Mouse (Mus musculus) CH12.LX (cell line): Measurements from ENCODE around the gene Fads3. TPM values are rescaled to one million over a fixed set of nuclear protein-coding genes. Genes with fewer than 3 reads are reported as not detected.

Source experiments
- DNase-seq: peaks from one replicate; pipeline ENCODE4 v3.0.0-alpha.2; 2013; ENCODE audit errors: extremely low read depth
- H3K27ac ChIP-seq: 2 replicates; pipeline ENCODE4 v1.5.1; 2012; ENCODE audit warnings: low read depth, mild to moderate bottlenecking, control low read depth, moderate library complexity; ENCODE audit not compliant: insufficient read depth
- H3K27me3 ChIP-seq: replicated peaks from 2 replicates; pipeline ENCODE3; 2012; ENCODE audit warnings: inconsistent platforms
- H3K36me3 ChIP-seq, 2 experiments: replicated peaks in 1 of 2; 2 replicates each; pipeline versions ENCODE3 to v1.6.1; 2012; ENCODE audit warnings: inconsistent platforms in 1 of 2, low read length in 1 of 2, mild to moderate bottlenecking in 1 of 2, mixed read lengths in 1 of 2, moderate library complexity in 1 of 2; ENCODE audit not compliant: control insufficient read depth in 1 of 2, insufficient read depth in 1 of 2
- H3K4me1 ChIP-seq, 2 experiments: 2 replicates each; pipeline ENCODE4 v1.6.1; 2012; ENCODE audit warnings: inconsistent platforms in 1 of 2, moderate library complexity in 1 of 2; ENCODE audit not compliant: insufficient read depth in 2 of 2, control insufficient read depth in 1 of 2
- H3K4me2 ChIP-seq: 2 replicates; pipeline ENCODE4 v1.6.1; 2012; ENCODE audit warnings: low read depth, mild to moderate bottlenecking, control low read depth; ENCODE audit not compliant: poor library complexity, insufficient read depth, severe bottlenecking
- H3K4me3 ChIP-seq, 3 experiments: fragments of 150-350 bp in 1 of 3; sonication (generic) in 1 of 3; replicated peaks in 1 of 3; 2 replicates each; pipeline versions ENCODE3 to v1.5.1; 2011 to 2012; ENCODE audit warnings: low read depth in 2 of 3, low read length in 2 of 3, mild to moderate bottlenecking in 2 of 3, moderate library complexity in 2 of 3, control low read depth in 1 of 3, improper control_type of control experiment in 1 of 3, inconsistent platforms in 1 of 3, mixed read lengths in 1 of 3; ENCODE audit not compliant: poor library complexity in 1 of 3
- H3K79me2 ChIP-seq: replicated peaks from 2 replicates; pipeline ENCODE4 v1.6.1; 2012; ENCODE audit warnings: mild to moderate bottlenecking, moderate library complexity; ENCODE audit not compliant: control insufficient read depth, poor library complexity, insufficient read depth, severe bottlenecking; ENCODE audit errors: extremely low read depth
- H3K9ac ChIP-seq: 2 replicates; pipeline ENCODE4 v1.6.1; 2012; ENCODE audit warnings: low read depth, mild to moderate bottlenecking, control low read depth, moderate library complexity; ENCODE audit not compliant: insufficient read depth
- H3K9me3 ChIP-seq: replicated peaks from 2 replicates; pipeline ENCODE3; 2012; ENCODE audit warnings: low read length, inconsistent platforms, mixed read lengths
- EP300 ChIP-seq: IDR thresholded peaks from 2 replicates; pipeline ENCODE4 v1.6.1; 2011; ENCODE audit warnings: low read length, improper control_type of control experiment
- ETS1 ChIP-seq: conservative IDR thresholded peaks from 2 replicates; pipeline ENCODE4 v1.6.1; 2012; ENCODE audit warnings: low read depth, mild to moderate bottlenecking, inconsistent platforms, low read length, improper control_type of control experiment, moderate library complexity
- IRF4 ChIP-seq: IDR thresholded peaks from 2 replicates; pipeline ENCODE4 v1.6.1; 2014; ENCODE audit warnings: low read depth, mild to moderate bottlenecking, inconsistent platforms, low read length, improper control_type of control experiment
- JUN ChIP-seq: IDR thresholded peaks from 2 replicates; pipeline ENCODE4 v1.6.1; 2011; ENCODE audit warnings: low read depth, mild to moderate bottlenecking, low read length, improper control_type of control experiment, moderate library complexity; ENCODE audit not compliant: insufficient read depth
- KAT2A ChIP-seq: IDR thresholded peaks from 2 replicates; pipeline ENCODE4 v1.6.1; 2012; ENCODE audit warnings: low read length, improper control_type of control experiment, inconsistent platforms; ENCODE audit not compliant: insufficient replicate concordance
- MAX ChIP-seq: IDR thresholded peaks from 2 replicates; pipeline ENCODE4 v1.6.1; 2011; ENCODE audit warnings: low read length, improper control_type of control experiment
- MAZ ChIP-seq: IDR thresholded peaks from 2 replicates; pipeline ENCODE4 v1.6.1; 2012; ENCODE audit warnings: low read depth, mild to moderate bottlenecking, inconsistent platforms, low read length, improper control_type of control experiment, moderate library complexity
- MYC ChIP-seq: IDR thresholded peaks from 2 replicates; pipeline ENCODE4 v1.6.1; 2011; ENCODE audit warnings: low read depth, mild to moderate bottlenecking, improper control_type of control experiment, low read length
- NELFE ChIP-seq: IDR thresholded peaks from 2 replicates; pipeline ENCODE4 v1.6.1; 2011; ENCODE audit warnings: low read depth, low read length, improper control_type of control experiment
- NRF1 ChIP-seq: IDR thresholded peaks from 2 replicates; pipeline ENCODE4 v1.6.1; 2014; ENCODE audit warnings: low read depth, mild to moderate bottlenecking, inconsistent platforms, low read length, improper control_type of control experiment, moderate library complexity
- POLR2A ChIP-seq: IDR thresholded peaks from 2 replicates; pipeline ENCODE4 v1.6.1; 2011; ENCODE audit warnings: low read depth, mild to moderate bottlenecking, improper control_type of control experiment, low read length
- RAD21 ChIP-seq: IDR thresholded peaks from 2 replicates; pipeline ENCODE4 v1.6.1; 2011; ENCODE audit warnings: low read depth, mild to moderate bottlenecking, low read length, improper control_type of control experiment, moderate library complexity
- SIN3A ChIP-seq: IDR thresholded peaks from 2 replicates; pipeline ENCODE4 v1.6.1; 2012; ENCODE audit warnings: low read length, improper control_type of control experiment, inconsistent platforms
- SMC3 ChIP-seq: IDR thresholded peaks from 2 replicates; pipeline ENCODE4 v1.6.1; 2011; ENCODE audit warnings: low read depth, low read length, improper control_type of control experiment
- TBP ChIP-seq: conservative IDR thresholded peaks from 2 replicates; pipeline ENCODE4 v1.6.1; 2011; ENCODE audit warnings: low read depth, low read length, improper control_type of control experiment
- TCF12 ChIP-seq: IDR thresholded peaks from 2 replicates; pipeline ENCODE4 v1.6.1; 2014; ENCODE audit warnings: low read depth, mild to moderate bottlenecking, inconsistent platforms, low read length, improper control_type of control experiment
- USF1 ChIP-seq: IDR thresholded peaks from 2 replicates; pipeline ENCODE4 v1.6.1; 2014; ENCODE audit warnings: low read depth, mild to moderate bottlenecking, inconsistent platforms, low read length, improper control_type of control experiment
- ZKSCAN1 ChIP-seq: IDR thresholded peaks from 2 replicates; pipeline ENCODE4 v1.6.1; 2012; ENCODE audit warnings: low read depth, inconsistent platforms, low read length, improper control_type of control experiment, borderline replicate concordance
- ZMIZ1 ChIP-seq: IDR thresholded peaks from 2 replicates; pipeline ENCODE4 v1.6.1; 2012; ENCODE audit warnings: low read depth, mild to moderate bottlenecking, inconsistent platforms, low read length, improper control_type of control experiment
- dilution Hi-C: fragments of 300-500 bp; cut with MboI; formaldehyde crosslinking; loops from 2 replicates; pipeline ENCODE4 v1.14.3; 2020; ENCODE audit warnings: low sequenced_read_pairs; ENCODE audit not compliant: extremely low pct_unique_long_range_greater_than_20kb, extremely low pct_ligation_motif_present
- in situ Hi-C: fragments of 300-500 bp; cut with MboI; formaldehyde crosslinking; loops from 3 replicates; pipeline ENCODE4 v1.14.3; 2019; ENCODE audit warnings: low sequenced_read_pairs, low pct_ligation_motif_present, low pct_unique_long_range_greater_than_20kb, mixed read lengths
- polyA plus RNA-seq: library from polyadenylated mRNA; unstranded; fragments of >175 nt; gene quantifications from 2 replicates; pipeline ENCODE4 v1.2.1, GENCODE M21; 2012; ENCODE audit warnings: low read depth; ENCODE audit not compliant: insufficient read length
- total RNA-seq, 2 experiments: library from RNA; depleted of rRNA; stranded (reverse); fragments of 300-350 nt in 1 of 2; fragments of >200 nt in 1 of 2; gene quantifications; 2 replicates each; pipeline ENCODE4 v1.2.3; 2012 to 2014

Fads3 gene
- total and polyA plus RNA-seq, 3 experiments: 0.29 to 1.1 TPM; not detected in 1

- in situ Hi-C loops (no loop called here), dilution Hi-C loops (no loop called here)
- H3K36me3 ChIP-seq: no peaks in the 10 kb centered on the region
- peaks cover 10% of the 10 kb centered on the region for H3K9me3 ChIP-seq
- no peak for DNase-seq
- H3K27me3 ChIP-seq: no peaks in the 10 kb centered on the region
- H3K9ac ChIP-seq: no peak overlapping the region
- H3K79me2 ChIP-seq: no peaks in the 10 kb centered on the region
- no peaks in the 10 kb centered on the region for H3K4me1 ChIP-seq
- TF ChIP-seq SMC3 (no peak), NELFE (no peak), MAZ (no peak), EP300 (no peak), USF1 (no peak), JUN (no peak), ZMIZ1 (no peak), MAX (0 out of 2 replicates have a peak, but pooled peaks have one; percentile 21)
- TF ChIP-seq, all 38 proteins: peak for 1
- H3K27ac ChIP-seq: no peak overlapping the region
- H3K4me3 ChIP-seq: peak overlapping the region in 1 of 3 experiments; percentile 56
- peak overlapping the region; percentile 23; the same call in 1 of the 2 replicates for H3K4me2 ChIP-seq
Measured at GRCm38 (mm10) chr19:10102054-10102700, 60.8 kb downstream of the Fads3 start.

DNA sequence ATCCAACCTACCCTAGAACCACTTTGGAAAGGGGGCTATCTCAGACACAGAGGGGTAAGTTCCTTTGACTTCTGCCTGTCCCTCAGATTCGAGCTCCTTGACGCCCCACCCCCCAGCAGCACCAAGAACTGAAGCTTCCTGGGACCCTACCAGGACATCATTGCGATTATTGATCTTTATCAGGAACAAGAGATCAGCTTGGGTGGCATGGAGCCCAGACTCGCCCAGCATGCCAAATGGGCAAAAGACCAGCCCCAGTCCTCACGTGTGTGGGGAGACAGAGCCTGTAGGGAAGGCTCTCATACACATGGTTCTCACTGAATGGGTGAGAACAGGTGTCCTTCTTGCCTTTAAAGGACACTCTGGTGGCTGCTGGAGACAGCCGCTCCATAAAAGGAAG lies 62.9 kb downstream of the Fads3 start:
- no peak for TF ChIP-seq MAZ
- no peak for TF ChIP-seq ETS1
- TF ChIP-seq ZKSCAN1: no peak
- TF ChIP-seq KAT2A: no peak
- no peak for TF ChIP-seq POLR2A
- TF ChIP-seq MYC: no peak
- TF ChIP-seq SIN3A: no peak
- TF ChIP-seq IRF4: no peak
- TF ChIP-seq NELFE: no peak
- no peak for TF ChIP-seq NRF1
- no peak for TF ChIP-seq RAD21
- no peak for TF ChIP-seq TCF12
- TF ChIP-seq TBP: no peak
- Histone ChIP-seq H3K9ac (no peak overlapping the region), H3K4me2 (no peak overlapping the region), H3K4me3 (no peak overlapping the region), H3K27me3 (no peaks in the 10 kb centered on the region), H3K9me3 (peaks cover 10% of the 10 kb centered on the region), H3K27ac (no peak overlapping the region), H3K36me3 (no peaks in the 10 kb centered on the region), H3K4me1 (no peaks in the 10 kb centered on the region), H3K79me2 (no peaks in the 10 kb centered on the region)
- dilution Hi-C loops: no loop called here
- in situ Hi-C loops: no loop called here
- no peak for DNase-seq
